Mouse (Mus musculus) gastrocnemius, postnatal 25 days (tissue): Measurements from ENCODE around the gene Abcb11. TPM values are rescaled to one million over a fixed set of nuclear protein-coding genes. Genes with fewer than 3 reads are reported as not detected.

Source experiments
- DNase-seq: peaks from one replicate; pipeline ENCODE4 v3.0.0; 2022
- total RNA-seq, 2 experiments: library from RNA; stranded (reverse); gene quantifications; 1 replicate in 1 of 2; 2 replicates in 1 of 2; pipeline ENCODE4 v1.2.3; 2021

The Abcb11 gene
- total RNA-seq, 2 experiments from 2014 or later = not detected

GRCm38 (mm10) chr2:69264069-69264618 lies 78.3 kb downstream of the Abcb11 start:
- DNase-seq = no peak

- no peak for DNase-seq
Observed at GRCm38 (mm10) chr2:69248221-69248755, 94.1 kb downstream of the Abcb11 start.

- no peak for DNase-seq
Observed at GRCm38 (mm10) chr2:69247081-69247480, 95.3 kb downstream of the Abcb11 start.

- DNase-seq = no peak
Observed at GRCm38 (mm10) chr2:69244924-69245323, 97.5 kb downstream of the Abcb11 start.

DNA sequence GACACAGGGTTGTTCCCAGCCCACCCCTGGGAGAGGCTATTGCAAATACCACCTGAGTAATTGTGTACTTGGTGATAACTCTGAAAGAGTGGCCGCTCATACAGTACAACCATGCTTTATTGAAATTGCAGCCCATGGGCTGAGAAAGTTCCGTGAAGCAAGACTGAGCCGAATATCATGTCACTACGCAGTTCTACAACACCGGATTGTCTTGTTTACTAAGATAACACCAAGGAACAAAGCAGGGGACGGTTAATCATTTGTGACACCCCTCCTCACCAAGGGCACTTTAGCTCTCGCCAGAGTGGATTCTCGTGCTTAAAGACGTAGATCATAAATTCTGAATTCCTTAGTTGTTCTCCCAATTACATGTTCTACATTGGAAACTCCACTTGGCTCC lies 103.1 kb downstream of the Abcb11 start:
- no peak for DNase-seq

- no peak for DNase-seq
Observed at GRCm38 (mm10) chr2:69234976-69235678, 107.3 kb downstream of the Abcb11 start.

DNA sequence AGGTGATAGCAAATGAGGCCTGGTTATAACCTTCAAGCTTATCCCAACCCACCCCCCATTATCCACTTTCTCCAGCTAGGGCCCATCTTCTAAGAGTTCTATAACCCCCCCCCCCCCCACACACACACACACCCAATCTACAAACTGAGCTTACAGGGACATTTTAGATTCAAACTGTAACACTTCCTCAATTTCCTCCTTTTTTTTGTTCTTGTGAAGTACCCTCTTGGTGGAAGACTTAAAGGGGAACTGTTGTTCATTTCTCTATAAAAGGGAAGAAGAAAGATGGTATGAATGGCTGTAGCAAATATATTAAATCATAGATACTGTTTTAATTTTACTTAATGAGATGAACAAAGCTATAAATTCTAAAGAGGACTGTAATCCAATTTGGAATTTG lies 110.3 kb downstream of the Abcb11 start:
- DNase-seq = no peak

DNA sequence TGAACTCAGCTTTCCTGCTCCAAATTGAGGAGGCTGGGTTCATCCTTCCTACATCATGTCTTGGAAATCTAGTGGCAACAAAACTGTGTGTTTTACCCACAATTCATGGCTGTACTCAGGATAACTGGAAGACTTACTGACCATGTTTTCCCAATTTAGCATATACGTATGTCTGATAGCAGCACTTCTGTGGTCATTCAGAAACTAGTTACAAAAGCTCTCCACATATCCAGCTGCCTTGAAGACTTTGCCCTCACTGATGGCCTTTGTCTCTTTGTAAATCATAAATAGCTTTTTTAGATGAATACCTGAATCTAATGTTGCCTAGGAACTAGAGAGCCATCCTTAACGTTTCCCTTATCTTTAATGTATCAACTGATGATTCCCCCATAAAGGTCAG lies 112.3 kb downstream of the Abcb11 start:
- DNase-seq = no peak

- no peak for DNase-seq
Observed at GRCm38 (mm10) chr2:69228635-69229034, 113.8 kb downstream of the Abcb11 start.

DNA sequence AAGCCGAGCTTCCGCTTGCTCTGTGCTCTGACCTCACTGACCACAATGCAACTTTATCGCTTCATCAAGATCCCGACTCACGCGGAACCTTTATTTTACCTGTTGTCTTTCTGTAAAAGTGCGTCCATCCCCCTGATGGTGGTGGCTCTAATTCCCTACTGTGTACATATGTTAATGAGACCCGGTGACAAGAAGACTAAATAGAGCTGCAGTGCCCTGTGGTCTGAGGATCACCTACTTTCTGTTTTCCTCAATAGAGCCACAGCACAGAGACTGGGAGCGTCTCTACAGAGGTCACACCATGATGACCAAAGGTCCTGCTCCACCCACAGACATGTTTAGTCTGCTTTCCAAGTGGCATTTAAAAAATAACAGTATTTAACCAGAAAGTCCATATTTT lies 115.5 kb downstream of the Abcb11 start:
- DNase-seq = no peak

GRCm38 (mm10) chr2:69224724-69225123 lies 117.7 kb downstream of the Abcb11 start:
- no peak for DNase-seq

DNA sequence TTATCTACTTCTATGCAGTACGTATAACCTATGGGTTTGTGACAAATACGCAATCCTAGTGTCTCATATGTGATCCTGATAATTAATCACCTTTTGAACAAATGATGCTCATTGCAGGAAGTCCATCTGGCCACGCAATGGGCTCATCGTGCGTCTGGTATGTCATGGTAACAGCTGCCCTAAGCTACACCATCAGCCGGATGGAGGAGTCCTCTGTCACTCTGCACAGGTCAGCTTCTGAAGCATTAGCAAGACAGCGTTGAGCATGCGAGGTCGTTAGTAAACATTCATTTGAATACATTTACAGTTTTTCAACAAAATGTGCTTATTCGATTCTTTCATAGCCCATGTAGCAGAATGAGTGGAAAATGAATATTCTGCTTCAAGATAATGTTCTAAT lies 119.6 kb downstream of the Abcb11 start:
- DNase-seq = no peak

DNA sequence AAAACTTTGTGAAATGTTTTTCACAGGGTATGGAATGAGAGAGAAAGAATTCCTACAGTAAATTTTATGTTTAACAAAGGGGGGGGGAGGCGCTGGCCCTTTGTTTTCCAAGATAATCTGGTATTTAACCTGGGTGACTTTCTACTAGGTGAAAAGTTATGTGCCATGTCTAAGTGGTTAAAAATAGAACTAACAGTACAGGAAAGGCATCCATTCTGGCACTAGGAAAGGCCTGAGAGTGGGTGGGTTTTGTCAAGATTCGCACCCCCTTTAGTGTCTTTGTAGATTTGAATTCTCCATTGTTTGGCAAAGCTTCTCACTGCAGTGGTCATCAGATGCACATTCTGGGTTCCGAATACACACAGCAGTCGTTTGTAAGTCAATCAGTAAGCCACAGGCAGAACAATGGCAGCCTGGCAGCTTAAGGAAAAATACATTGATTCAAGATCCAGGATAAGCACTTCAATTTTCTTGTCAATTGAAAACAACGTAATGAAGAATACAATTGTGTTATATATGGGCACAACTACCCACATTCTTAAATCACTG lies 120.5 kb downstream of the Abcb11 start:
- DNase-seq = no peak

- DNase-seq = no peak
Observed at GRCm38 (mm10) chr2:69215242-69215641, 127.2 kb downstream of the Abcb11 start.

GRCm38 (mm10) chr2:69212652-69213051 lies 129.8 kb downstream of the Abcb11 start:
- DNase-seq = no peak

DNA sequence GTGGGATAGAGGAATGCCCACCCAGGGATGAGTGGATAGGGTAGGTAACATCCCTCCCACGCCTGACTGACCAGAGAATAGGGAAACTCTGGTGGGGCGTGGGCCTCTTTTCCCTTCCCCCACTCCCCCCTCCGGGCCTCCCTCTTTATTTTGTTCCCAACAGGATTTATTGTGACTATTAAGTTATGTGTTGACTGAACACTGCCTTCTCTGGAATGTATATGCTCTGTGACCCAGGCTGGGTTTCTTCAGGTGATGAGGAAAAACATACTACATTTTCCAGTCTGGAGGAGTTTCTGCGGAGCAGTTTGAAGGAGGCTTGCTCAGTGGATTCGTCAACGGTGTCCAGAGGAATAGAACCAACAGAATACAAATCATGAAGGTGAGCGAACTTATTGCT lies 131.6 kb downstream of the Abcb11 start, which contains the start of gene G6pc2:
Gene G6pc2 (plus strand): TSS at position 301 of the 400 bp plus-strand sequence.
- DNase-seq = no peak

DNA sequence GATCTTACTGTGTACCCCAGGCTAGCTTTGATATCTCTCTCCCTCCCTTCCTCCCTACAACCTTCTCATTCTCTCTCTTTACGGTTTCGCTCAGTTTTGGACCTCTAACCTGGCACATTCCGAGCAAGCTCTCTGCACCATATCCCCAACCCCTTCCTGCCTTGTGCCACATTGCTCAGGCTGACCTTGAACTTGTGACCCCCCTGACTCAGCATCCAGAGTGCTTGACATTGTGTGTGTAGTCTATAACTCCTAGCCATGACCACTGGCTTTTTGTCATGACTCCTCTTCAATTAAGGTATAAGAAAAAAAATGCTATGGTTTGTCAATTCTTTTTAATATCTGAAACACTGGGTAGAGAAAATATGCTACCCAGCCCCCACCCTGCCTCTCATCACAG lies 132.7 kb downstream of the Abcb11 start:
- no peak for DNase-seq

DNA sequence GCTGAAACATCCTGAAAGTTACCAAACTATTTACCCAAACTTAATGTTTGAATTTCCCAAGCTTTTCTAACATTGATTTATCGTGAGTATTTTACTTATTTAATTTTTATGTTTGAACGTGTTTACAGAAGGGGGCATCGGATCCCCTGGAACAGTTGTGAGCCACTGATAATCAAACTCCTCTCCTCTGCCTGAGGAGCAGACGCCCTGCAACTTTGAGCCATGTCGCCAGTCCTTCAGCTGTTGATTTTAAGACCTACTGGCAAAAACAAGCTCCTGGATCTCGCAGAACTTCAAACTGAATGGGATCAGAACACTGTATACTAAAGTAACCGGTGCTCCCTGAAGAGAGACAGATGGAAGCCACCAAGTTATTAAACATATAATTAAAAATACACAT lies 135.9 kb downstream of the Abcb11 start:
- DNase-seq = no peak

DNA sequence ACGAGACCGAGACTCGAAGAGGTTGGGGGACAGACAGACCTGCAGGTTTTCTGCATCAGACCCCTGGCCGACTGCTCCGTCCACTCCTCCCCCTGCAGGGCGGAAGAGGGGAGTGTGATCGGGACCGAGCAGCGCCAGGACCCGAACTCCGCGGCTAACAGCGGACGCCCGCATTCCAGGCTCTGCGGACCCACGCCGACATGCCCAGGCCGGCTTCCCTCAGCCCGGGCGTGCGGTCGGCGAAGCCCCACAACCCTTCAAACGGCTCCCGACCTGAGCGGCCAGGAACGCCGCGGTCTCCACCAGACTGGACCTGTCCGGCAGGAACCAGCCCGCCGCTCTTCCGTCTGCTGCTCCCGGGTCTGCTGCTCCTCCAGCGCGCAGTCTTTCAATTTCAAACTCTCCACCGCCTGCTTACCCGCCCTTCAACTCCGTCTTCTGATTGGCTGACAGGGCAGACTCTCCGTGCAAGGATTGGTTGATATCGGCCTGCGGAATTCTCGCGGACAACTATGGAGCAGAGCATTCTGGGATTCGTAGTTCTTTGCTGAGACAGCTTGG lies 136.5 kb downstream of the Abcb11 start, which contains the start of gene Spc25:
Gene Spc25 (minus strand): TSS at position 404 of the 561 bp plus-strand sequence.
- peak; percentile 91 for DNase-seq

GRCm38 (mm10) chr2:69205185-69205584 lies 137.2 kb downstream of the Abcb11 start:
- no peak for DNase-seq

DNA sequence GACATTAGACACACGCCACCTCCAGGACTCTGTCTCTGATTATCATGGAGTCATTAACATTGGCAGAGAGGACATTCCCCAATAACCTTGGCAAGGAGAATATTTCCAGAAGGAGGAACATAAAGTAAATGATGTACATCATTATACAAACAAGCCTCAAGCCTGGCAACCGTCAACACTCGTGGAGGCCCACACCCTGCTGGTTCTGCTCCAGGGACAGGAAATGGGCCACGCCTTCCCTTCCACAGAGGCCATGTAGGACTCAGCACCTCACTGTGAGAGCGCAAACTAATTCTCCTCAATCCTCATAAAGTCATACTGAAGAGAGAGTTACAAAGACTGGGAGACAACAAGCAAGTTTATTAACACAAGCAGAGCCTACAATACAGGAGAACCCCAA lies 148.9 kb downstream of the Abcb11 start:
- no peak for DNase-seq

- no peak for DNase-seq
Observed at GRCm38 (mm10) chr2:69191059-69191458, 151.4 kb downstream of the Abcb11 start.

DNA sequence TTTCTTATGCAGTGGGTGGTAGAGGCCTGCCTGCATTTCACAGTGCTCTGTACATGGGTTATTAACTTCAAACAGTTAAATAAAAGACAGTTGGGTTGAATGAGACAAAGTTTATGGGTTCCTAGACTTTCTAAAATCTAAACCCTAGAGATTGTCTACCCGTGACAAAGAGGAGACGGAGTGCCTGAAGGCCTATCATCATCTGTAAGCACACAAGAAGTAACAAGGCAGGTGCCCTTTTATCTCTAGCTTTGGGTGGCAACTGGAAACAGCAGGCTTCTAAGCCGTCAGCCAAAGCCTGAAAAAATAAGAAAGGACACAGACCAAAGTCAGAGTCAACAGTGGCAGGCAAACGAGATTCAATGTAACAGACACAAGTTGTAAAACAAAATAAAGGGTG lies 153.2 kb downstream of the Abcb11 start:
- DNase-seq = no peak
